Mouse (Mus musculus): ENCODE data around the gene Kctd5.

The Kctd5 gene

DNA sequence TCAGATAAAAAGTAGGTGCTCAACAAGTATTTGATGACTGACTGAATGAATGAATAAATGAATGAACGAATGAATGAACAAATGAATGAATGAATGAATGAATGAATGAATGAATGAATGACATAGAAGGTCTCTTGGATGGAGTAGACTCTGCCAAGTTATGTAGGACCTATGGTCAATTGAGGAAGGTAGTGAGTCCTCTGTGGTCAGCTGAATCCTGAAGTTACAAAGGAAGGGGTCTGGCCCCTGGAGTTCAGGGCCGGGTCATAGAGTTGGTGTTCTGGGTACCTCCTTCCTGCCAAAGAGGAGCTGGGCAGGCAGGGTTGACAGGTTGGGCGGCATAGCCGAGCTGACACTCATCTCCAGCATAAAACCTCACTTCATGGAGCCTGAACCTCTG lies 35.4 kb downstream of the Kctd5 start, which contains the start of gene Prss27:
Gene Prss27, plus strand, starts transcription at position 301 of the 400 bp plus-strand sequence.
- no peak for DNase-seq (ENCODE audit: extremely low read depth, insufficient read length, low spot score)

DNA sequence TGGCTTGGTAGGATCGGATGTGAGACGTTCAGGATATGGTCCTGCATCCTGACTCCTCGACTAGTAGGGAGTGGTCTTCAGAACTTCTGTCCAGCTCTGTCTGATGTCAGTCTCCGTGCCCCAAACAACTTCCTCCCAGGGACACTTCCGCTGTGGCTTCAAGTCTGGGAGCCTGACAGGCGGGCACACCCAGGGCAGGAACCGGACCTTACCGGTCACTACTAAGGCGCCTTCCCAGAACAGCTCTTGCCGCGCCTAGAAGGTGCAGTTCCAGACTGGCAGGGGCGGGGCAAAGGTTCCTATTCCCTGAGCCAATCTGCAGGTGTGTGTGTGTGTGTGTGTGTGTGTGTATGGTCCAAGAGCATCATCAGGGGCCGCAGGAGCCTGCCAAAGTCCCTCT lies 35.9 kb downstream of the Kctd5 start:
- DNase-seq (ENCODE audit: extremely low read depth, insufficient read length, low spot score): no peak

DNA sequence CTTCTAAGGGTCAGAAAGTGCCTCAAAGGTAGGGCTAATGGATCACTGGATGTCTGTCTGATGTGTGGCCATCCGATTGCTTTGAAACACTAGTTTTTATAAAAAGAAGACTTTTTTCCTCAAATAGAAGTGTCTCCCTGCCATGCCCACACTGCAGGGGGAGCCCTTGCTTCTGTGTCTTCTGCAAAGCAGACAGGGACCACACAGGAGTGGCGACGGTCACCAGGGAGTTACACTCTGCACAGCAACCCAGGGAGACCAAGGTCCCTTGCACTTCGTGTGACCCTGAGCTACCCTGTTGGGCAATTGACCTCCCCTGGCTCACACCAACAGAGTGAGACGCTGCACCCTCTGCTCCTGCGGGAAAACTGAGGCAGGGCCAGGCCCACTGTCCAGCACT lies 36.3 kb downstream of the Kctd5 start:
- DNase-seq (ENCODE audit: extremely low read depth, insufficient read length, low spot score): no peak

DNA sequence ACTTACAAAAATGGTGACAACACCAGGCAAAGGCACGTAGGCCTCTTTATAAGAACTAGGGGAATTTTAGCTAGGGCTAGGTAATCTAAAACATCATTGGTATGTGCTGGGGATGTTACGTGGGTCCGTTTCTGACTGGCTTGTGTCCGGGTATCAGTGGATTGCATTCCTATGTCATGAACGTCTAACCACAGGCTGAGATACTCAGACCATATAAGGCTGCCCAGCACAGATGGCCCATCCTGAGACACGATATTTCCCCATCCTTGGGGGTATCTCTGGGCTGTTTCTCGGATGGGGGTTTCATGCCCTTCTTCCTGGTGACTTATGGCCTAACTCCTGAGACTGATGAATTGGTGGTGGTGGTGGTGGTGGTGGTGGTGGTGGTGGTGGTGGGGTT lies 38.2 kb downstream of the Kctd5 start:
- peak; percentile 75 for DNase-seq (ENCODE audit: extremely low read depth, insufficient read length, low spot score)

DNA sequence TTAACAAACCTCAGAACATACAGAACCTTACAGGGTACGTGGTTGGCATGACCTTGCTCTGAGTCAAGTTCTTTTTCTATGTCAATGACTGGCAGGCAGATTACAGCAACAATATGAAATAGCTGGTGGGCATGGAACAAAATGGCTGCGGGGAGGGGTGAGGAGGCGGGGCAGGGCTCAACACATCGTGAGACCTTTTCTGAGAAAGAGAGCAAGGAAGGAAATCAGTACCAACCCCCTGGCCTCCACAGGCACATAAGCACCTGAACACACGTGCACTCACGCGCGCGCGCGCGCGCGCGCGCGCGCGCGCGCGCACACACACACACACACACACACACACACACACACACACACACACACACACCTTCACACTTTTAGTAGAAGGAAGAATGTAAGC lies 42.7 kb downstream of the Kctd5 start:
- no peak for DNase-seq (ENCODE audit: extremely low read depth, insufficient read length, low spot score)

DNA sequence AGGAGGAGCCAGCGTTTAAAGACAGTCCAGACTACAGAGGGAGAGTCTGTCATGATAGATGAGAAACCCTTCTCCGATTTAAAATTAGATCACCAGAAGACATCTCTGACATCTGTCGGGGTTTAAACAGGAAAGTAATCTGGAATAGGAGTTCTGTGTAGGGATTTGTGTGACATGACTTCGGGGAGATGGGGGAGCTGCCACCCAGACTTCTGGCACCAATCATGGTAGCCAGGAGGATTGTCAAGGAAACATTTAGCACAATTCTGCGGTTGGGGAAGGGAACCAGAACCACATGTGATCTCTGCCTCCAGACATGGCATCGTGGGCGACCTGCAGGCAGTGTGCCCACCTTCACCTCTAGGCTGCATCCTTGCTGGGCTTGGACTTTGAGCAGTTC lies 43.8 kb downstream of the Kctd5 start:
- no peak for DNase-seq (ENCODE audit: extremely low read depth, insufficient read length, low spot score)

DNA sequence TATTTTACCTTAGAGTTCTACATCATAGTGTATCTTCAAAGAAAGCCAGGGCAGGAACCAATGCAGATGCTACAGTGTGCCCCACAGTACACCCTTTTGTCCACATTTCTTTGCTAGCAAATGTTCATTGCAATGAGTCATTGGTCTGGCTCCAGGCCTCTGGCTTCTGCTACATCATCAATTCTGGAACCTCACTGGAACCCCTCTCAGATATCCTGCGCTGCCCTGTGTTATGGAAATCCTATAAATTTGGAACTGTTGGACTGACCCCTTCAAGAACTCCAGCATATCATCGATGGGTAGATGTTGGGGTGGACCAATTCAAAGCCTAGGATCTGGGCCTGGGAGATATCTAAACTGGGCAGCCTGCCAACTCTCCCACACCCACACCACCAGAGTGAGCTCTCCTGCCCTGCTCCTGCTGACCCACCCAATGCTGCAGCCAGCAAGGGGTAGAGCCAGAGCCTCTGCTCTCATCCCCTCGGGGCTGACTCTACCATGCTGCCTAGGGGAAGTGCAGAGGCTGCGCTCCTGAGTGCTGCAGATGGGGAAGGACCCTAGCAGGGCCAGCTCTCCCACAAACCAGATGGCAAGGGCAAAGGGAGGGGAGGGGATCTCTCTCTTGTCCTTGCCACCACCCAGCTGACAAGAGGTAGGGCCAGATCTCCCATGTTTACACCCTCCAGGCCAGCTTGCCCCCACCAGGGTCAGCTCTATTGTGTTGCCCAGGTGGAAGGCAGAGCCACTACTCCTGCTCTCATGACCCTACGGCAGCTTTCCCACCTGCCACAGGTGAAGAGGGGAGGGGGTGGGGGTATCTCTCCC lies 51.7 kb downstream of the Kctd5 start:
- DNase-seq (ENCODE audit: extremely low read depth, insufficient read length, low spot score): no peak

DNA sequence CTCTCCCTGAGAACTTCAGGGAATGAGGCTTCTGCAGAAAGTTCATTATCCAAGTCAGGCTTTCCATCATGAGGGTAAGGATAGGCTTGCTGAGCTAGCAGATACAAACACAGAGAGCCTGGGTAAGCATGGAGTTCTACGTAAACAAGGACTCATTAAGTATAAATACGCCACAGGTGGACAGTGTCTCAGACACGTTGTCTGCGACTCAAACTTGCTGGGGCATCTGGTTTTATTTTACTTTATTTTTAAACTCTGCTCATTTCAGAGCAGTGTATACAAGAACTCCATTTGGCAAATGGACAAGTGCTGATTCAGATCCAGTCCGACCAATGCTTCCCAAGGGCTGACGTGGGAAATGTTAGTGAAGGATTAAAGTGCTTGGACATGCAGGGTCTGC lies 52.6 kb downstream of the Kctd5 start:
- DNase-seq (ENCODE audit: extremely low read depth, insufficient read length, low spot score): no peak

DNA sequence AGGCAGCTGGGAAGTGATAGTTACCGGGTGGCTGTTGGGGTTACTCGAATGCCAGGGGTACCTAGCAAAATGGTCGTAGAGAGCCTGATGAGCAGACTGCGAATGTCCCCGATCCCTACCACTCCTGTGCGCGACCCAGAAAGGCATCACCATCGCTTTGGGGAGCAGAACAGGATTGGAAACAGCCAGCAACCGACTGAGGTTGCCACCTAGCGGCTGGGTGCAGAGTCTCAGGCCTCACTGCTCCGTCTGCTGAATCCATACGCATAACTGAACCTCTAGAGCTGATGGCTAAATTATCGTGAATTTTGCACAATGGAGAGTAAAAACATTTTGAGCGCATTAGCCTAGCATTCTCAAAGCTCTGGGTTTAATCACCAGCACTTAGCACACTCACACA lies 57.6 kb downstream of the Kctd5 start:
- DNase-seq (ENCODE audit: extremely low read depth, insufficient read length, low spot score): no peak

DNA sequence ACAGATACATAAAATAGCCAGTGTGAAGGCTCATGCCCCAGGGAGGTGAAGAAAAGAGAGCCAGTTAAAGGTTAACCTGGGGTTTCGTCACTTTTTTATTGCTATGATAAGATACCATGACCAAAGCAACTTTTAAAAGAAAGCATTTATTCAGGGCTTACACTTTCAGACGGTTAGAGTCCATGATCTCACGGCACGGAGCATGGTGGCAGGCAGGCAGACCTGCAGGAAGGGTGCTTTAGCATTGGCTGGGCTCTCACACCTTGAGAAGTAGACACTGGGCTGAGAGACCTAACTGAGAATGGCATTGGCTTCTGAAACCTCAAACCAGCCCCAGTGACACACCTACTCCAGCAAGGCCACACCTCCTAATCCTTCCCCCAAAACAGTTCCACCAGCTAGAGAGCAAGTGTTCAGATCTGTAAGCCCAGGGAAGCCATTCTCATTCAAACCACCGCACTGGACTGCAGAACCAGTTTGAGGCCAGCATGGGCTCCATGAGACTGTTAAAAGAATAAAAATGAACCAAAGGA lies 58.8 kb downstream of the Kctd5 start:
- no peak for DNase-seq (ENCODE audit: extremely low read depth, insufficient read length, low spot score)

DNA sequence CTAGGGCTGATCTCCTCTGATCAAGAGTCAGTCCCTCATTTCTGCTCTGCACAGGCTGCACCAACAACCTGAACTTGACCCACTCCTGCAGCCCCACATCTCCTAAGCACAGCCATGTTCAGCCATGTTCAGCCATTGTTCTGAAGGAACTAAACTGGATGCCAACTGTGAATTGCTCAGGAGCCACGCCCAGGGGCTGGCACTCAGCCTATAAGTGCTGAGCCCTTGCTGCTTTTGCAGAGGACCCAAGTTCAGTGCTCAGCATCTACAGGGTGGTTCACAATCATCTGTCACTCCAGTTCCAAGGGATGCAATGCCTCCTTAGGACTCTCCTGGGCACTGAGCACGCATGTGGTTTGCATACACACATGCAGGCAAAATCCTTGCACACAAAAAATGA lies 60.4 kb downstream of the Kctd5 start:
- no peak for DNase-seq (ENCODE audit: extremely low read depth, insufficient read length, low spot score)

DNA sequence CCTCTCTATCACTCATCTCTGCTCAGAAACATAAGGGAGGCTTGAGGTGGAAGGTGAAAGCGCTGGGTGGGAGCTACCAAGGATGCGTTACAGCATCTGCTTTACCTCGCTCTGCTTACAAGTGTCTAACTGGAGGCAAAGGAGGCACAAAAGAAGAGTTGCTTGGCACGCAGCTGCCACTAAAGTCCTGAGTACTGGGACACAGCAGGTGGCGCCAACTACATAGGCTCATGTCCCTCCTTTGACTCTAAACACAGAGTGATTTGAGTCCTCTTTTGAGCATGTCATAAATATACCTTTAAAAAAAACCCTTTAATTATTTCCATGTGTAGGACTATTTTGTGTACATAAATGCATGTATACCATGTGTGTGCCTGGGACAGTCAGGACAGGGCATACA lies 63.7 kb downstream of the Kctd5 start:
- DNase-seq (ENCODE audit: extremely low read depth, insufficient read length, low spot score): no peak

DNA sequence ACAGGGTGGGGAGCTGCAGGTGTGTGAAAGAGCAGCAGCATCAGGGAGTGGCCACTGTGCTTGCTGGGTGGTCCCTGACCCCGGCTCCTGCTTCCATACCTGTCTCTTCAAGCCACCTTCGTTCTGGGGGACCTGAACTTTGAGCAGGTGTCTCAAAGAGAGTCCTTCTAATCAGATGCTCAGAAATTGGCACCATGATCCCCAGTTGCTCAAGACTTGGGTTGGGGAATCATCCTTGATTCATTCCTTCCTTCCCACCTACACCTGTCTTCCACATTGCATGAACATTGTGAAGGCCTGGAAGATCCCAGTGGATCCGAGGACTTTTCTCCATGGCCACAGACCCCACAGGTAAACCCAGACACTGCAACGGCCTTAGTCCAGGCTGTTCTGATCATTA lies 65.2 kb downstream of the Kctd5 start:
- no peak for DNase-seq (ENCODE audit: extremely low read depth, insufficient read length, low spot score)

DNA sequence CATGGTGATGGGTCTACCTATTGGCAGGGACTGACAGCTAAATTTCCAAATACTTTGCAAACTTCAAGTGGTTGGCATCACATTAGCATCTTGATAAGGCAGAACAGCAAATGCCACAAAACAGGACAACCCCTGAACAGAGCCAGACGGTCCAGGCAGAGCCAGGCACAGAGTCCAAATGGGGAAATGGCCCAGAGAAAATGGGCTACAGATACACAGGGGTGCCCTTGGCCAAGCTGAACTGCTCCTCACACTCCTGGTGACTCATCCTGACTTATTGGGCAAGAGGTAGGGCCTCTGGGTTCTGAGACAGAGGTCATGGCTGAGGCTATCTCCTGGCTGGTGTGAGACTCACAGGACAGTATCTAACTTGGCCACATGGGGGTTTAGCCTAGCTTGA lies 65.9 kb downstream of the Kctd5 start:
- DNase-seq (ENCODE audit: extremely low read depth, insufficient read length, low spot score): peak; percentile 32

DNA sequence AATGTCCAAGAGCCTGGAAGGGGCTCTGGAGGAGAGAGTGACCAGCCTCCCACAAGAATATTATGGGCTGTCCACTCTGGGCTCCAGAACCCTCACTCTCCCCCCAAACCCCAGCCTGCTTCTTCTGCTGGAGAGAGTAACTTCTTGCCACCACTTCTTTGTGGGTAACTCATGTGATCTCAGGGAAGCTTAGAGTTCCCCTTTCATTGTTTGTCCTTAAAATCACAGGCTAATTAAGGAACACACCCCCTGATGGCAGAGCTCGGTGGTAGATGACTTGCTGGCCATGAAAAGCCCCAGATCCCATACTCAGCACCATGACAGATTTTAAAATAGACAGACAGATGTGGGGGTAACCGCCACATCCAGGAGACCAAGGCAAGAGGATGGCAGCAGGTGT lies 66.4 kb downstream of the Kctd5 start:
- no peak for DNase-seq (ENCODE audit: extremely low read depth, insufficient read length, low spot score)

DNA sequence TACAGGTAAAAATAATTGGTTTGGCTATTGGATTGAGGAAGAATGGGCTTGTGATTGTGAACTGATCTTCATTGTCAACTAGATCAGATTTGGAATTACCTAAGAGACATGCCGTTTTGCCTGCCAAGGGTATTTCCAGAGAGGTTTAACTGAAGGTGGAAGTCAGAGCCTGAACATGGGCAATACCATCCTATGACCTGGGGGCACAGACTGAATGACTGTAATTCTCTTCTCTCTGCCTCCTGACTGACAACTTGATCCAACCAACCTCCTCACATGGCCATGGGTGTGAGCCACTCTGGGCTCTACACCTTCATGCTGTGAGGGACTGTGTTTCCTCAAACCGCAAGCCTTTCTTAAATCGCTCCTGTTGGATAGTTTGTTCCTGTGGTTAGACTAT lies 68.2 kb downstream of the Kctd5 start:
- no peak for DNase-seq (ENCODE audit: extremely low read depth, insufficient read length, low spot score)

DNA sequence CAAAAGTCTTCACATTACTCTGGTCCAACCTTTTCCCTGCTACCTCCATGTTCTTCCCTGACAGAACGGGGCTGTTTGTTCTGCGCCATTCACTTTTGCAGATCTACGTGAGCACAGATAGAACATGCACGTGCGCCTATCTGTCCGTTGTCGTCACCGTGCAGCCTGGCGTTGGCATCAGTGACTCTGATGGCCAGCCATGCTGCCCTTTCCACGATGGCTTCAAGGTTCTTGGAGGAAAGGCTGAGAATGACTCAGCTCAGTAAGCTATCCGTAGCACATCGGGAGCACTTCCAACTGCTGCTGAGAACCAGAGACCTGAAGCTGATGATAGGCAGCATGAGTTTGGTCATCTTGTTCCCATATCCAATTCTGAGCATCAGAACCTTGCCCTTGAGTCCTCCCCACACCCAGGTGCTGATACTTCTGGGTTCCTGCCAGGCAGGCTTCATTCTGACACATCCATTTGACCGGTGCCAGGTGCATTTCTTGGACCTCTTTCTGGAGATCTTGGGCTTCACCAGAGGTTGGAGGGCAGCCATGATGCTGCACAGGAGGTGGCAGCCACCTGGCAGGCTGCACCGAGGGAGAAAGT lies 69.1 kb downstream of the Kctd5 start:
- DNase-seq (ENCODE audit: extremely low read depth, insufficient read length, low spot score): no peak

DNA sequence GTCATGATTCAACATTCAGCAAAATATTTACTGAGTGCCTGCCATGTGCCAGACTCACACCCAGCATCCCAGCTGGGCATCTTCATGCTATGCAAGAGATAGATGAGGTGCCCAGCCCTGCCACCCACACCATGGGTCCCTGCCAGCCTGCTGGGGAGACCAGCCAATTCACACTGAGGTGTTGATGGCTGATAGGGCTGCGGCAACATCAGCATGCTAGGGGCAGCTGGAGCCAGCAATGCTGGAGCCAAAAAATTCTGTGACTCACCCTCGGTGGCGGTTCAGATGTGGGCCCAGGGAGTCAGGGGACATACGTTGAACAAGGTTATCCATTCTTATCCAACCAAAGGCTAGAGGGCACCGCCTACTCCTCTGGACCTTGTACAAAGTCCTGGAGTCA lies 72.9 kb downstream of the Kctd5 start:
- DNase-seq (ENCODE audit: extremely low read depth, insufficient read length, low spot score): peak; percentile 95

DNA sequence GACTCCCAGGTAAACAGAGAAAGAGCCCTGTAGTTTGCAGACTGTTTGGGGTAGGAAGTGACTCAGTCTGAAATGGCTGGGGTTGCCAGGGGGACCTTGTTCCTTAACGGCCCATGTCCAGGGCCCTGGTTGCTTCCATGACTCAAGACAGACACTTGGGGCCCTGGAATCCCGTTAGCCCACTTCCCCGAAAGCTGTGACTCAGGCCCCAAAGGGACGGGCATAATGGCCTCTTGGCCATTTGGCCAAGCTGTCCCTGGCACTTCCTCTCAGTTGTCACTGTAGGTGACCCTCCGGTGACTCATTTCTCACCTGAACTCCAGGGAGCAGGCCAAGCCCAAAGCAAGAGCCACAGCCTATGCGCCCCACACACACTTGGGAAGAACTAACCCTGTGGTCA lies 74.9 kb downstream of the Kctd5 start:
- DNase-seq (ENCODE audit: extremely low read depth, insufficient read length, low spot score): peak; percentile 72

DNA sequence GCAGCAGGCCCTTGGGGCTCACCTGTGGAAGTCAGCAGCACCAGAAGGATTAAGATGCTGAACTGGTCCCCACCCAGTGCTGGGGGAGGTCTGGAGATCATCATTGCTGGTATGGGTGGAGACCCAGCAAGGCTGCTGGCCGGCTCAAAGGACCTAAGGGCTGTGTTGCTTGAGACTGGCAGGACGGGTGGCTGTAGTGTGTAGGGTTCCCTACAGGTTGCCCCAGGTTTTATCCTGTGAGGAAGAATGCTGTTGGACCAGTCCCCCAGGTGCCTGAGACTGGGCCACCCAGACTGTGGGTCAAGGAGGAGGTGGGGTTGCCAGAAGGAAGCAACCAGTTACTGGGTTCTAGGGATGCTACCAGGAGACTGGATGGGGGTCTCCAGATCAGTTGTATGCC lies 75.4 kb downstream of the Kctd5 start, which contains the start of gene Prss22:
Gene Prss22, minus strand, starts transcription at position 200 of the 400 bp plus-strand sequence.
- DNase-seq (ENCODE audit: extremely low read depth, insufficient read length, low spot score): no peak
